Mouse (Mus musculus): Measurements from ENCODE around the gene Ctdsp2.

- no peak for TF ChIP-seq POLR2A (IDR thresholded peaks at IDR 0.05; ENCODE audit: low read depth, low read length)
- TF ChIP-seq CTCF (IDR thresholded peaks at IDR 0.05; ENCODE audit: extremely low read depth, insufficient read depth, insufficient read length, insufficient replicate concordance), result no peak
Measured at GRCm38 (mm10) chr10:126950572-126950971, 27.9 kb upstream of the Ctdsp2 start.

All from spleen, adult 2 months (tissue).